Mouse (Mus musculus) bone marrow macrophage, adult 2 months (primary cell): ENCODE measurements around the gene Srgap3.

Experiments used
- CTCF ChIP-seq: IDR thresholded peaks from 2 replicates; pipeline ENCODE4 v1.5.1; 2012; ENCODE audit warnings: low read depth, mild to moderate bottlenecking, low read length, moderate library complexity
- POLR2A ChIP-seq: IDR thresholded peaks from 2 replicates; pipeline ENCODE4 v1.6.1; 2012; ENCODE audit warnings: mild to moderate bottlenecking, low read depth, low read length, borderline replicate concordance

- TF ChIP-seq POLR2A (no peak), CTCF (no peak)
These were observed 106.7 kb downstream of the Srgap3 start for GRCm38 (mm10) chr6:112840400-112840799.
